Mouse (Mus musculus) erythroblast, embryonic 14.5 days (primary cell): ENCODE results near the gene Kif17. TPM values are rescaled to one million over a fixed set of nuclear protein-coding genes. Genes with fewer than 3 reads are reported as not detected.

Experiments
- H3K27me3 ChIP-seq: 2 replicates; pipeline ENCODE4 v1.6.1; 2012; ENCODE audit warnings: inconsistent platforms; ENCODE audit not compliant: control insufficient read depth
- H3K36me3 ChIP-seq: 2 replicates; pipeline ENCODE4 v1.6.1; 2012; ENCODE audit warnings: mild to moderate bottlenecking, inconsistent platforms; ENCODE audit not compliant: control insufficient read depth
- H3K4me1 ChIP-seq: 2 replicates; pipeline ENCODE4 v1.6.1; 2012; ENCODE audit warnings: inconsistent platforms; ENCODE audit not compliant: control insufficient read depth
- H3K4me3 ChIP-seq: replicated peaks from 2 replicates; pipeline ENCODE3; 2012; ENCODE audit warnings: moderate library complexity, mild to moderate bottlenecking, inconsistent platforms
- H3K9me3 ChIP-seq: 2 replicates; pipeline ENCODE4 v1.6.1; 2012; ENCODE audit warnings: low read length, inconsistent platforms, mixed read lengths; ENCODE audit not compliant: control insufficient read depth
- GATA1 ChIP-seq: IDR thresholded peaks from 2 replicates; pipeline ENCODE4 v1.6.1; 2012; ENCODE audit warnings: low read length, inconsistent platforms, mixed read lengths
- TAL1 ChIP-seq: IDR thresholded peaks from 3 replicates; pipeline ENCODE4 v1.6.1; 2012; ENCODE audit warnings: low read length, inconsistent platforms, mixed read lengths
- polyA plus RNA-seq: library from polyadenylated mRNA; stranded (reverse); fragments of >175 nt; gene quantifications from 2 replicates; pipeline ENCODE4 v1.2.3, GENCODE M21; 2012

Kif17 gene
- polyA plus RNA-seq, 1 experiment = 0.05 TPM

GRCm38 (mm10) chr4:138337341-138337740 lies 87.1 kb downstream of the Kif17 start:
- Histone ChIP-seq H3K9me3 (no peaks in the 10 kb centered on the region), H3K27me3 (peaks cover 2% of the 10 kb centered on the region)
- TF ChIP-seq TAL1 = no peak
- no peak for TF ChIP-seq GATA1

DNA sequence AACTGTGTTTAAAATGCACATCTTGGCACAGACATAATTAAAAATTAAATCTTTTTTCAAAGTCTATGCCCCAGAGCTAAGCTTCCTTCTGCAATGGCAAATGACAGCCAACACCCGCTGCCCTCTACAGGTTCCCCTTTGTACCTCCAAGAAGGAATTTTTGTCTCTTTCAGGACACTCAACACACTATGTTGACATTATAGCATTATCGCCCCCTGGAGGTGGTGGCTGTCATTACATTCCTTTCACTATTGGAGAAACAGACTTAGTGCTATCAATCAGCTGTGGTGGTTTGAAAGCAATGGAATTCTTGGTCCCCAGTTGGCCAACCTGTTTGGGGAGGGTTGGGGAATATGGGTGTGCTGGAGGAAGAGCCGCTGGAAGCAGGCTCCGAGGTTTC lies 89.7 kb downstream of the Kif17 start:
- peaks cover 2% of the 10 kb centered on the region; the same call in 1 of the 2 replicates for H3K27me3 ChIP-seq
- no peaks in the 10 kb centered on the region for H3K36me3 ChIP-seq
- H3K4me1 ChIP-seq = no peaks in the 10 kb centered on the region
- TF ChIP-seq TAL1 = no peak
- no peak for TF ChIP-seq GATA1
- H3K9me3 ChIP-seq = no peaks in the 10 kb centered on the region
- H3K4me3 ChIP-seq = no peak overlapping the region

More at GRCm38 (mm10) chr4:138337341-138337740, 87.1 kb downstream of the Kif17 start:
- H3K4me3 ChIP-seq = no peak overlapping the region
- H3K36me3 ChIP-seq = no peaks in the 10 kb centered on the region
- no peaks in the 10 kb centered on the region for H3K4me1 ChIP-seq

- Histone ChIP-seq H3K4me1 (no peaks in the 10 kb centered on the region), H3K36me3 (no peaks in the 10 kb centered on the region; the same call in 1 of the 2 replicates), H3K27me3 (peaks cover 2% of the 10 kb centered on the region; the same call in 1 of the 2 replicates), H3K9me3 (no peaks in the 10 kb centered on the region), H3K4me3 (no peak overlapping the region)
- TF ChIP-seq TAL1 (no peak), GATA1 (no peak)
Observed at GRCm38 (mm10) chr4:138341393-138341792, 91.2 kb downstream of the Kif17 start.

GRCm38 (mm10) chr4:138342048-138342447 lies 91.8 kb downstream of the Kif17 start:
- Histone ChIP-seq H3K4me3 (no peak overlapping the region), H3K27me3 (peaks cover 2% of the 10 kb centered on the region; the same call in 1 of the 2 replicates), H3K9me3 (no peaks in the 10 kb centered on the region), H3K4me1 (no peaks in the 10 kb centered on the region), H3K36me3 (no peaks in the 10 kb centered on the region; the same call in 1 of the 2 replicates)
- no peak for TF ChIP-seq GATA1
- no peak for TF ChIP-seq TAL1

DNA sequence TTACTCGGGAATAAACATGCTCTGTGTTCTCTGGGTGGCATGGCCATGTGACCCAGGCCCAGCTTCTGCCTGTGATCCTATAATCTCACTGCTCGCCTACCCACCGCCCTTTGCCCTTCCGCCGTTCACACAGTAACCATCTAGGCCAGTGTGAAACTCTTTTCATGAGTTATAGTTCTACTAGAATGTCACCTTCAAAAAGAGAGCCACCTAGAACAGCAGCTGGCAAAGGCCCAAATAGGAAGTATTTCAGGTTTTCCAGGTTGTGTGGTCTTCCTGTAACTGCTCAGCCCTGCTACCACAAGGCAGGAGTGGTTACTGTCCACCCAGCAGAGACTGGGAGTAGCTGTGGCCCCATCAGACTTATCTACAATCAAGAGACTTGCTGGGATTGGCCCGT lies 92.5 kb downstream of the Kif17 start:
- TF ChIP-seq GATA1 (no peak), TAL1 (no peak)
- H3K27me3 ChIP-seq = peaks cover 2% of the 10 kb centered on the region; the same call in 1 of the 2 replicates

GRCm38 (mm10) chr4:138343341-138343837 lies 93.2 kb downstream of the Kif17 start:
- no peak for TF ChIP-seq TAL1
- TF ChIP-seq GATA1 = no peak
- Histone ChIP-seq H3K36me3 (no peaks in the 10 kb centered on the region; the same call in 1 of the 2 replicates), H3K4me3 (no peak overlapping the region), H3K27me3 (peaks cover 2% of the 10 kb centered on the region; the same call in 1 of the 2 replicates), H3K9me3 (no peaks in the 10 kb centered on the region), H3K4me1 (no peaks in the 10 kb centered on the region)

More for the DNA sequence above, 92.5 kb downstream of the Kif17 start:
- H3K9me3 ChIP-seq = no peaks in the 10 kb centered on the region
- no peak overlapping the region for H3K4me3 ChIP-seq
- H3K4me1 ChIP-seq = no peaks in the 10 kb centered on the region
- H3K36me3 ChIP-seq = no peaks in the 10 kb centered on the region; the same call in 1 of the 2 replicates

- Histone ChIP-seq H3K36me3 (no peaks in the 10 kb centered on the region; the same call in 1 of the 2 replicates), H3K9me3 (no peaks in the 10 kb centered on the region), H3K4me3 (no peak overlapping the region), H3K27me3 (peaks cover 2% of the 10 kb centered on the region; the same call in 1 of the 2 replicates), H3K4me1 (no peaks in the 10 kb centered on the region)
- TF ChIP-seq GATA1 = no peak
- no peak for TF ChIP-seq TAL1
Observed at GRCm38 (mm10) chr4:138344891-138345545, 94.8 kb downstream of the Kif17 start.

GRCm38 (mm10) chr4:138347280-138347679 lies 97.0 kb downstream of the Kif17 start:
- Histone ChIP-seq H3K36me3 (no peaks in the 10 kb centered on the region; the same call in 1 of the 2 replicates), H3K27me3 (no peaks in the 10 kb centered on the region), H3K4me3 (no peak overlapping the region)

DNA sequence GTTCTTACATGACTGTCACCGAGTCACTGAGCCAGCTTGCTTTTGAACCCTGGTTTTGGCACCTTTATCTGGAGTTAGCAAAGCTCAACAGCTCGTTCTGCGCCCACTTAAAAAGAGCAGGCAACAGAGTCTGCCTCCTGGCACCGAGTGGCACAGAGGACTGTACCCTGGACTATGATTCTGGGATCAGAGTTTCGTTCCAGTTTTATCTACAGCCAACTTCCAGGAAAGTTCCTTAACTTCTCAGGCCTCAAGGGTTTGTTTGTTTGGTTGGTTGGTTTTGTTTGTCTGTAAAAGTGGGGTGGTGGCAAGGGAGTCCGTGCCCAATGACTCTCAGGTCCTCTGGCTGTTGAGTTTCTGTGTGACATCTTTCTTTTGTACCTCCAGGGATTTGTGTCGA lies 98.5 kb downstream of the Kif17 start:
- no peaks in the 10 kb centered on the region for H3K9me3 ChIP-seq
- H3K4me3 ChIP-seq = no peak overlapping the region
- TF ChIP-seq GATA1 (no peak), TAL1 (no peak)
- no peaks in the 10 kb centered on the region; the same call in 1 of the 2 replicates for H3K36me3 ChIP-seq
- no peaks in the 10 kb centered on the region for H3K27me3 ChIP-seq
- no peaks in the 10 kb centered on the region for H3K4me1 ChIP-seq

More at GRCm38 (mm10) chr4:138347280-138347679, 97.0 kb downstream of the Kif17 start:
- no peaks in the 10 kb centered on the region for H3K9me3 ChIP-seq
- H3K4me1 ChIP-seq = no peaks in the 10 kb centered on the region
- TF ChIP-seq GATA1 (no peak), TAL1 (no peak)

Other genes starting within 250 kb of the Kif17 start
- gene Hp1bp3, start 34.1 kb upstream of the Kif17 start, polyA plus RNA-seq = 2.6 and 3.9 TPM in 2 replicates
- 0.19 and 0.24 TPM in 2 replicates for gene Sh2d5, start within 50 bp of the Kif17 start, polyA plus RNA-seq
- gene Ddost, start 54.3 kb downstream of the Kif17 start, polyA plus RNA-seq = 6.5 and 7.4 TPM in 2 replicates
- gene Pink1, start 75.9 kb downstream of the Kif17 start, polyA plus RNA-seq = 5.3 and 5.4 TPM in 2 replicates
- 0.06 TPM in 1 of 2 replicates, not detected in the other for gene Cda, start 117.6 kb downstream of the Kif17 start, polyA plus RNA-seq
- not detected in 2 replicates for gene Fam43b, start 146.1 kb downstream of the Kif17 start, polyA plus RNA-seq
- 1.3 and 1.5 TPM in 2 replicates for gene Mul1, start 184.2 kb downstream of the Kif17 start, polyA plus RNA-seq
- 0.02 TPM in 2 replicates for gene Camk2n1, start 203.9 kb downstream of the Kif17 start, polyA plus RNA-seq